Mouse (Mus musculus): ENCODE measurements around the gene Ccdc105. TPM values are rescaled to one million over a fixed set of nuclear protein-coding genes. Genes with fewer than 3 reads are reported as not detected.

Ccdc105 gene
- not detected in 2 replicates for polyA plus RNA-seq (2016; fragmentation: Nextera tagmentation; extraction: Ambion mirVana)

GRCm38 (mm10) chr10:78752452-78753191 lies at the start of gene Ccdc105:
TSS of gene Ccdc105 (minus strand) at chr10:78753065.
- H3K4me1 ChIP-seq: peaks cover 5% of the 10 kb centered on the region; the same call in 1 of the 2 replicates
- no peaks in the 10 kb centered on the region for H3K36me3 ChIP-seq
- 1% methylated on average over 60 of the region's 61 CpGs for WGBS
- peak; percentile 85 for DNase-seq (ENCODE audit: low spot score)
- H3K4me3 ChIP-seq: peak within 1 kb of the TSS; percentile 70
- H3K27me3 ChIP-seq (ENCODE audit: insufficient read depth, poor library complexity, severe bottlenecking): peaks cover 24% of the 10 kb centered on the region
- H3K9me3 ChIP-seq: no peaks in the 10 kb centered on the region
- peak within 1 kb of the TSS; percentile 81 for H3K27ac ChIP-seq

- WGBS: 76% methylated on average over 2 of the region's 2 CpGs
- no peaks in the 10 kb centered on the region for H3K36me3 ChIP-seq
- no peak overlapping the region for H3K27ac ChIP-seq
- no peaks in the 10 kb centered on the region for H3K9me3 ChIP-seq
- H3K4me3 ChIP-seq: no peak overlapping the region
- H3K4me1 ChIP-seq: no peaks in the 10 kb centered on the region
- DNase-seq (ENCODE audit: low spot score): no peak
- no peaks in the 10 kb centered on the region for H3K27me3 ChIP-seq (ENCODE audit: insufficient read depth, poor library complexity, severe bottlenecking)
Observed at GRCm38 (mm10) chr10:78801449-78801848, 48.6 kb upstream of the Ccdc105 start.

- no peaks in the 10 kb centered on the region for H3K36me3 ChIP-seq
- H3K9me3 ChIP-seq: no peaks in the 10 kb centered on the region
- no peaks in the 10 kb centered on the region for H3K27me3 ChIP-seq (ENCODE audit: insufficient read depth, poor library complexity, severe bottlenecking)
- H3K27ac ChIP-seq: no peak overlapping the region
- no peak overlapping the region for H3K4me3 ChIP-seq
- peaks cover 8% of the 10 kb centered on the region; the same call in 1 of the 2 replicates for H3K4me1 ChIP-seq
- 29% methylated on average over 1 of the region's 1 CpGs for WGBS
- no peak for DNase-seq (ENCODE audit: low spot score)
Observed at GRCm38 (mm10) chr10:78790561-78790960, 37.7 kb upstream of the Ccdc105 start.

GRCm38 (mm10) chr10:78787566-78788087 lies 34.8 kb upstream of the Ccdc105 start:
- Histone ChIP-seq H3K4me3 (peak overlapping the region; percentile 53), H3K4me1 (peaks cover 8% of the 10 kb centered on the region; the same call in 1 of the 2 replicates), H3K9me3 (no peaks in the 10 kb centered on the region), H3K27ac (peak overlapping the region; percentile 77), H3K36me3 (no peaks in the 10 kb centered on the region), H3K27me3 (ENCODE audit: insufficient read depth, poor library complexity, severe bottlenecking) (no peaks in the 10 kb centered on the region)
- 10% methylated on average over 22 of the region's 22 CpGs for WGBS
- peak; percentile 88 for DNase-seq (ENCODE audit: low spot score)

GRCm38 (mm10) chr10:78779981-78780651 lies 27.3 kb upstream of the Ccdc105 start, which contains the start of gene Slc1a6:
TSS of gene Slc1a6 (plus strand) at chr10:78780496.
- Histone ChIP-seq H3K36me3 (no peaks in the 10 kb centered on the region), H3K4me1 (peaks cover 10% of the 10 kb centered on the region), H3K9me3 (no peaks in the 10 kb centered on the region), H3K4me3 (peak within 1 kb of the TSS; percentile 73), H3K27me3 (ENCODE audit: insufficient read depth, poor library complexity, severe bottlenecking) (peaks cover 31% of the 10 kb centered on the region), H3K27ac (peak within 1 kb of the TSS; percentile 56; the same call in 1 of the 2 replicates)
- DNase-seq (ENCODE audit: low spot score): no peak
- WGBS: under 1% methylated on average over 51 of the region's 54 CpGs

- Histone ChIP-seq H3K4me3 (peak overlapping the region; percentile 73), H3K36me3 (no peaks in the 10 kb centered on the region), H3K27ac (no peak overlapping the region), H3K9me3 (no peaks in the 10 kb centered on the region), H3K4me1 (peaks cover 10% of the 10 kb centered on the region), H3K27me3 (ENCODE audit: insufficient read depth, poor library complexity, severe bottlenecking) (peaks cover 31% of the 10 kb centered on the region)
- 63% methylated on average over 9 of the region's 9 CpGs for WGBS
- no peak for DNase-seq (ENCODE audit: low spot score)
Observed at GRCm38 (mm10) chr10:78779527-78779926, 26.7 kb upstream of the Ccdc105 start.

GRCm38 (mm10) chr10:78775830-78776229 lies 23.0 kb upstream of the Ccdc105 start:
- H3K4me1 ChIP-seq: peaks cover 10% of the 10 kb centered on the region
- H3K27me3 ChIP-seq (ENCODE audit: insufficient read depth, poor library complexity, severe bottlenecking): peaks cover 19% of the 10 kb centered on the region
- H3K27ac ChIP-seq: no peak overlapping the region
- no peak for DNase-seq (ENCODE audit: low spot score)
- 41% methylated on average over 4 of the region's 4 CpGs for WGBS
- no peak overlapping the region for H3K4me3 ChIP-seq
- H3K36me3 ChIP-seq: no peaks in the 10 kb centered on the region
- no peaks in the 10 kb centered on the region for H3K9me3 ChIP-seq

- no peak for DNase-seq (ENCODE audit: low spot score)
Observed at GRCm38 (mm10) chr10:78765570-78765969, 12.7 kb upstream of the Ccdc105 start.

GRCm38 (mm10) chr10:78756021-78756420 lies 3.2 kb upstream of the Ccdc105 start:
- WGBS: 40% methylated on average over 6 of the region's 6 CpGs
- no peaks in the 10 kb centered on the region for H3K9me3 ChIP-seq
- H3K27ac ChIP-seq: no peak overlapping the region
- no peaks in the 10 kb centered on the region for H3K36me3 ChIP-seq
- no peak overlapping the region for H3K4me3 ChIP-seq
- DNase-seq (ENCODE audit: low spot score): no peak
- peaks cover 4% of the 10 kb centered on the region; the same call in 1 of the 2 replicates for H3K27me3 ChIP-seq (ENCODE audit: insufficient read depth, poor library complexity, severe bottlenecking)
- H3K4me1 ChIP-seq: 0 out of 2 replicates have a peak, but pooled peaks cover 4% of the 10 kb centered on the region

More at GRCm38 (mm10) chr10:78765570-78765969, 12.7 kb upstream of the Ccdc105 start:
- Histone ChIP-seq H3K4me3 (no peak overlapping the region), H3K27ac (no peak overlapping the region), H3K36me3 (no peaks in the 10 kb centered on the region), H3K27me3 (ENCODE audit: insufficient read depth, poor library complexity, severe bottlenecking) (no peaks in the 10 kb centered on the region), H3K4me1 (no peaks in the 10 kb centered on the region), H3K9me3 (no peaks in the 10 kb centered on the region)
- 59% methylated on average over 1 of the region's 1 CpGs for WGBS

GRCm38 (mm10) chr10:78748946-78749345 lies 3.9 kb downstream of the Ccdc105 start:
- Histone ChIP-seq H3K27me3 (ENCODE audit: insufficient read depth, poor library complexity, severe bottlenecking) (peaks cover 24% of the 10 kb centered on the region), H3K4me3 (no peak overlapping the region), H3K4me1 (peaks cover 10% of the 10 kb centered on the region), H3K27ac (no peak overlapping the region), H3K9me3 (no peaks in the 10 kb centered on the region), H3K36me3 (no peaks in the 10 kb centered on the region)
- peak; percentile 57 for DNase-seq (ENCODE audit: low spot score)
- WGBS: 88% methylated on average over 6 of the region's 6 CpGs

GRCm38 (mm10) chr10:78748161-78748560 lies 4.7 kb downstream of the Ccdc105 start:
- Histone ChIP-seq H3K9me3 (no peaks in the 10 kb centered on the region), H3K4me3 (no peak overlapping the region), H3K27me3 (ENCODE audit: insufficient read depth, poor library complexity, severe bottlenecking) (peaks cover 24% of the 10 kb centered on the region), H3K4me1 (peaks cover 10% of the 10 kb centered on the region), H3K27ac (no peak overlapping the region), H3K36me3 (no peaks in the 10 kb centered on the region)
- DNase-seq (ENCODE audit: low spot score): peak; percentile 63
- WGBS: 72% methylated on average over 13 of the region's 13 CpGs

GRCm38 (mm10) chr10:78747035-78747721 lies 5.7 kb downstream of the Ccdc105 start:
- H3K4me1 ChIP-seq: peaks cover 7% of the 10 kb centered on the region
- H3K27me3 ChIP-seq (ENCODE audit: insufficient read depth, poor library complexity, severe bottlenecking): peaks cover 22% of the 10 kb centered on the region
- H3K27ac ChIP-seq: no peak overlapping the region
- H3K4me3 ChIP-seq: peak overlapping the region; percentile 54
- no peaks in the 10 kb centered on the region for H3K9me3 ChIP-seq
- 2% methylated on average over 27 of the region's 27 CpGs for WGBS
- DNase-seq (ENCODE audit: low spot score): peak; percentile 75
- H3K36me3 ChIP-seq: no peaks in the 10 kb centered on the region
